Mouse (Mus musculus): ENCODE measurements at regions not wholly inside any gene's neighbourhood (a gene's known extent, or its start where the extent isn't known, plus 50 kb on each side); places are given as distances from the start of the nearest gene placed in this dataset.

DNA sequence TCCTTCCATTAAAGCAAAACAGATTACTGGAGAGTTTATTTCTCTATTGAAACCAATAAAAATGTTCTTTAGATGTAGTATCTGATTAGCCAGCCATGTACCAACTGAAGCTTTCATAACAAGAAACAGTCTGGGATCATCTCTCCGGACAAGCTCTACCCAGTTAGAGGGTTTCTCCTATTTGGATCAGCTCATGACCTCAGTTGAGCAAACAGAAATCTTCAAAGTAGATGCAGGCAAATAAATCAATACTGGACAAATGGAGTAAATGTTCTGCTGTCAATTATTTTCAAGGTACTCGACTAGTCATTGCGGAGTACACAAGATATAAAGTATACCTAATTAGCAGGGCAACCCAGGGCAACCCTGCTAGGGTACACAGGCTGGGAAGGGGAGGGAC, 67.4 kb downstream of the Avpr1a start:
- in situ Hi-C loops (cut with MboI; ENCODE audit: unreplicated experiment in 2 of 2) = no loop called here

DNA sequence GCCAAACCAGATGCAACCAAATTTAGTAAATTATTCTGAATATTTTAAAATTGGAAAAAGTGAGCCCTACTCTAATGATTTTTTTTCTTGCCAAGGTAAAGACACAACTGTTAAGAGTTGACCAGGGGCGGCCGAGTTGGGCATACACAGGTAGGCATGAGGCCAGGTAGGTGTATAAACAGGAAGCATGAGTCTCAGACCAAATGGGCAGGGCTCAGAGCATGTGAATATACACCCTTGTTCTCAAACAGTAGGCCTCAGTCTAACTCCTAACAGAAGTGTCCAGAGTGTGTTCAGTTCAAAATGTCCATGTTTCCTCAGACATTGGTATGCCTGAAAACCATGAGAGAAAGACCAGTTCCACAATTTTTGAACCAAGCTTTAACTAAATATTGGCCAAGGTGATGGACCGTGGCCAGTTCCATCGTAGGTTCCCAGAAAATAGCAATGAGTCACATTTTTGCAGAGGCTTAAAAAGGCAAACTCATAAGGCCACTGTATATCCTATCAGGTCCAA, 71.0 kb downstream of the Avpr1a start:
- in situ Hi-C loops (cut with MboI; ENCODE audit: unreplicated experiment in 2 of 2) = no loop called here

DNA sequence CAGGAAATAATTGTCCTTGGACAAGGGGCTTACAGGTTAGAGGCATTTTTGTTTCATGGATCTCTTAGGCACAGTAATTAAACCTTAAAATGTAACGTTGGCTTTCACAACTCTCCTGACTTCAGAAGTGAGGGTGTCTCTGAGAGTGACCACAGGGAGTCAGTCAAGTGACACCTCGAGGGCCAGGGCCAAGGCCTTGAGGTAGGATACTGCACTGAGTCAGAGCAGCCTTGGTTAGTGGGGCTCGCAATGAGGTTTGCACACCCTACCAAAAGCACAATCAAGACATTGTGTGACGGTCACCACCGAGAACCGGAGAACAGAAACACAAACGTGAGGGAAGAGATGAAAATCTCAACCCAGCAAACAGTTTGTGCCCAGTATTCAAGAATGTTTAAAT, 71.7 kb downstream of the Avpr1a start:
- in situ Hi-C loops (cut with MboI; ENCODE audit: unreplicated experiment in 2 of 2) = loop anchor here in 1 of 2 experiments (10.0 kb wide), 1 partner anchor 885 kb away; no protein-coding TSS in a partner anchor

DNA sequence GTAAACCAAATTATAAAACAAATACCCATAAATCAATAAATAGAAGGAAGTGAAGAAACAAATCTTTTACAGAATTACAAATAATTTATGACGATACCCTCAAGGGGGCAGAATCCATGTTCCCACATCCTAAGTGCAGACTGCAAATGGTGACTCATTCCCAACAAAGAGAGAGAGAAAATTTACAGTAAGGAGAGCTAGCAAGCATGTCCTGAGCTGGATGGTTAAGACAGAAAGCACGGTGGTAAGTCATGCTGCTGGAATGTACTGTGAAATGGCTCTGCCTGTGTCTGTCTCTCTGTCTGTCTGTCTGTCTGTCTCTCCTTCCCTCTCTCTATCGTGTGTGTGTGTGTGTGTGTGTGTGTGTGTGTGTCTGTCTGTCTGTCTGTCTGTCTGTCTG, 74.3 kb downstream of the Avpr1a start:
- in situ Hi-C loops (cut with MboI; ENCODE audit: unreplicated experiment in 2 of 2) = loop anchor here in 1 of 2 experiments (10.0 kb wide), 1 partner anchor 888 kb away; no protein-coding TSS in a partner anchor

DNA sequence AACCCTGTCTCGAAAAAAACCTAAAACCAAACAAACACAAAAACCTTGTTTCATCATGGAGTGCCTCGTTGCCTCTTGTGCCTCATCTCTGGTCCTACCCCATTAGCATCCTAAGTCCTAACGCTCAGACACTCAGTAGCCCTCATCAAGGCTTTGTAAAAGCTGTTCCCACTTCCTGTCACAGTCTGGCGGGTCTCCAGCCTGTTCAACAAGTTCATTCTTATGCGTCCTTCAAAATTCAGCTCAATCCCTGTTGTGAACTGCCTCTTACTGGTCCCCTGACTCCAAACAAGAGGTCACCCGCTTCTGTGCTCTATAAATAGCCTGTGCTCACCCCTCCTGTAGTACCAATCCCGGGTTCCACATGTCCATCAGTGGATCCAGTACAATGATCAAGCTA, 77.1 kb downstream of the Avpr1a start:
- in situ Hi-C loops (cut with MboI; ENCODE audit: unreplicated experiment in 2 of 2) = loop anchor here (5.0 to 10.0 kb wide), 3 partner anchors 423 to 891 kb away; no protein-coding TSS in a partner anchor

DNA sequence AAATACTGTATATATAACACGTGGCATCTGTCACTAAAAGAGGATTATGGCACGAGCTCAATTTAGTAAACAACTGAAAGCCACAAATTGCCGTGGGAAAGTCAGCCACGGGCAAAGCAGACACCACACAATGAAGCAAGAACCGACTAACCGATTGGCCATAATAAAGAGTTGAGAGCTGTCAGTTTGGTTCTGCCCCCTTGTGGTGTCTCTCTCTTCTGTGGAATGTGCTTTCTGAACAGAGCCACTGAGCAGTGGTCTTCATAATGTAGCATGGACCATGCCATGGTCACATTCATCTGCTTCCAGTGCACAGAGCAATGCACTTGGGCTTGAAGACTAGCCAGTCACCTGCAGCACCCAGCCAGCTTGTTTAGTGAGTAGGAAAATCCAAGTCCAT, 77.5 kb downstream of the Avpr1a start:
- in situ Hi-C loops (cut with MboI; ENCODE audit: unreplicated experiment in 2 of 2) = loop anchor here (5.0 to 10.0 kb wide), 3 partner anchors 424 to 891 kb away; no protein-coding TSS in a partner anchor

DNA sequence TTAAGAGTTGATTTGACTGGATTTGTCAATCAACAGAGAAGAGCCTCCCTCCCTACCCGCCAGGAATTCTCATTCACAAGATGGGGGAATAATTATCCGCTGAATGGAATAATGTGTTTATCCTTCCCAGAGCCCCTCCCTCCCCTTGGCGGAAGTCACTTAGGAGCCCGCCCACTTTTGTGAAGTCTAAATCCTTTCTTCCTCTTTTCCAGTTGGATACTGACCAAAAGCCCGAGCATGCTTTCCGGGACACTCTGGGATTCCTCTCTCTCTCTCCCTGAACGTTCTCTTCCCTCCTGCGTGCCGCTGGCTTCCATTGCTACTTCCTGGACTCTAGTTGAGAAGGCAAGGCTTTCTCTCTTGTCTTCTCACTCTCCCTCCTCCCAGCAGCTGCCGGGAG, 79.9 kb downstream of the Avpr1a start:
- in situ Hi-C loops (cut with MboI; ENCODE audit: unreplicated experiment in 2 of 2) = loop anchor here (5.0 to 10.0 kb wide), 3 partner anchors 426 to 893 kb away; no protein-coding TSS in a partner anchor

DNA sequence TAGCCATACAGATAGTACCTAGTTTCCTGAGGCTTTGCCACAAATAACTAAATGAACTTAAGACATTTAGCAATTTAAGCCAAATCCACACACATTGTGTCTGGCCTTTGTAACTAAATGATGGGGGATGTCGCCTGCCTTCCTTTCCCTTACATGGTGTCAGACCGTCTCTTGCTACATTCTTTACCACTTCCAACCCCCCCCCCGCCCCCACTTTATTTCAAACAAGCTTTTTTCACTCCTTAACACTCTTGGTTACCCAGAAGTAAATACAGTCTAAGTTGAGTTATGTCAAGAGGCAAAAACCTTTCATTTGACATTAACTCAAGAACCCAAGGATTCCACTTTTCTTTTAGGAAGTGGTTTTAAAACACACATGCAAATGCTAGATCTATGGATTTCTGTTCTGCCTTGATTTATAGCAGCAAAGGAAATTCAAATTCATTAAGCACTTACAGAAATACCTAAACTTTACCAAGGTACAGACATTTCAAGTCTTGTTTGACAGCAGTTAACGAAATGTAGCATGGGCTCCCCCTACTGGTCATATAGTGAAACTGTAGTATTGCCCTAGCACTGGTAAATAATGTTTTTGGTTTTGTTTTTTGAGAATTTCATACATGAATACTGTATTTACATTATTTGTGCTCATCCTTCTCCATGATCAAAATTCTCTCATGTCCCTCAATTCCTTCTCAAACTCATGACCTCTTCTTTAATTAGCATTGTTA, 80.8 kb downstream of the Avpr1a start:
- in situ Hi-C loops (cut with MboI; ENCODE audit: unreplicated experiment in 2 of 2) = loop anchor here (5.0 to 10.0 kb wide), 3 partner anchors 427 to 894 kb away; no protein-coding TSS in a partner anchor

DNA sequence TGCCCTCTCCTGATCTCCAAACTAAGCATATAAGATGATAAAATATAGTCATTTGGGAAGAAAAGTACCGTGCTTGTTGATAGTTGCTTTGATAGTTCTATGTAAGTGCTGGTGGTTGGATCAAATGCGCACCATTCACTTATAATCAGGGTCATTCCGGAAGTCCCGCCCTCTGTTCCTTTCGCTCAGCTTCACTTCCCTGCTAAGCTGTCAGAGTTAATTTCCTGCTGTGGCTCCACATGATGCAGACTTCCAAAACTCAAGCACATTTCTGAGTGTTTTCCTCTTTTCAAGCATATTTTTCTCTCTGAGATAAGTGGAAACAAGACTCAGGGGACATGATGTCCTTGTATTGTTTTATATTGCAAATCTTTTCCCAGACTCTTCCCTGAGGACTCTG, 86.4 kb downstream of the Avpr1a start:
- in situ Hi-C loops (cut with MboI; ENCODE audit: unreplicated experiment in 2 of 2) = loop anchor here in 1 of 2 experiments (5.0 kb wide), 1 partner anchor 432 kb away; no protein-coding TSS in a partner anchor

DNA sequence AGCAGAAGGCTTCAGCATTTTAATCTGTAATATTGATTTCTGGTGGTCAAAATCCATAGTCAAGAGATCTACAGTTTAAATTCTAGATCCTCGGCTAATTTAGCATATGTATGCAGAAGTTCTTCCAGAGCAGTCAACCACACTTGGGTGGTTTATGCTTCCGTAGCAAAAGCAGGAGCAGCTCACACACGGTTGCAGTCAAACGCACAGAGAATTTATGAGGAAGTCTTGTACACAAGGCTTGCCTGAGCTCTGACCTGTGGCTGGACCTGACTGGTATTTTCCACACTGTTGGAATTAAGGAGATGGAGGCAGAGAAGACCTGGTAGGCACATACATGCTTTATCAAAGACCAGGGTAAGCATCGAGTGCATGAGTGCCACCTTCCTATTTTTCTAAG, 86.8 kb downstream of the Avpr1a start:
- in situ Hi-C loops (cut with MboI; ENCODE audit: unreplicated experiment in 2 of 2) = no loop called here

DNA sequence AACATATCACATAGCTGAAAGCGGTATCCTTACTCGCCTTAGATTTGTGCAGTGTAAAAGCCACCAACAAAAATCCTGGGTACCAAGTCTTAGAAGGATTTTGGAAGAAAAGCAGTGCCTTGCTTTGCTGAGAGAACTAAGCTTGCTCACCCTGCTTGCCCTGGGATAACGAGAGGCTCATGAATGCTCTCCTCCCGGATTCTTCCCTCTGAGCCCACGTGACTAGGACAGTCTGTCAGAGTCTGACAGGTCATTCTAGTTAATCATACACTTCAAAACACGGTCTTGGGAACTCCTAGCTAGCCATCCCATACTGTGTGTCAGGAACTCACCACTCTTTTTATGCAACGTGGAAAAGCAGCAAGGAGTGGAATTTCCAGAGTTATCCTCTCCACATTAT, 91.4 kb downstream of the Avpr1a start:
- in situ Hi-C loops (cut with MboI; ENCODE audit: unreplicated experiment in 2 of 2) = no loop called here

DNA sequence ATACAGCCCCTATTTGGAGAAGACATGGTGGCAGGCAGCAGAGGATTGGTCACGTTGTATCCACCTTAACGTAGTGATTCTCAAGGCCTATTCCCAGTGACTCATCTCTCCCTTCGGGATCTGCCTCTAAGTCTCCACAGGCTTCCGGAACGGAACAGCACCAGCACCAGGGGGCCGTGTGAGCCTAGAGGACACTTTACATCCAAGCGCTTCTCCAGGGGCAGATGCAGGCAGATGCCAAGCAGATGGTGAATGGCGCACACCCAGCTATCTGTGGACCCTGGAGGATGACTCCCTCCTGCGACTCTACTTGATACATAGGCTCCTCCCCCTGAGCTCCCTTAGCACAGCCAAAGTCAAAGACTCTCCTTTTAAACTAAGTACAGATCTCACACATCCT, 94.3 kb downstream of the Avpr1a start:
- in situ Hi-C loops (cut with MboI; ENCODE audit: unreplicated experiment in 2 of 2) = no loop called here

DNA sequence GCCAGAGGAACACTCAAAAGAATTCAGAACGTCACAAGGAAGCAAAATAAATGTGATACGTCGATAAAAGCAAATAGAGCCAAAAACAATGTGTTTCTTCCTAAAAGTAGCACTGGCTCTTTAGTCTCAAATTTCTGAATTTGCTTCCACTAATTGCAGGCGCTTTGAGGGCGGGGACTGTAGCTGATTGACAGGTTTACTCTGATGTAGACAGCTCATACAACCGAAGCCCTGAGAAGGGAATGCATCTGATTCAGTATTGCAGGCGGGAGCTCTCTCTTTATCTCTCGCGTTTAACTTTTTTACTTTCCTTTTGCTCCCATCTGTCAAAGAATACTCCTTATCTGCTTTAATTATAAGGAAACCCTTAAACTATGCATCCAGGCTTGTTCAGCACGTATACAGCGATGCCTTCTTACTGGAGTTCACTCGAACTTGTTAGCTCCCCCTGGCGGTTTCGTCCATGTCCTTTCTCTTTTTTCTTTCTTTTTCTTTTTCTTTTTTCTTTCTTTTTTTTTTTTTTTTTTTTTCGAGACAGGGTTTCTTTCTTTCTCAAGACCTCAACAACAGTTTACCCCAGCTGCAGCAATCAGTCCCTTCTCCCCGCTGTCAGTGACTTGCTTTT, 95.9 kb downstream of the Avpr1a start:
- in situ Hi-C loops (cut with MboI; ENCODE audit: unreplicated experiment in 2 of 2) = no loop called here

DNA sequence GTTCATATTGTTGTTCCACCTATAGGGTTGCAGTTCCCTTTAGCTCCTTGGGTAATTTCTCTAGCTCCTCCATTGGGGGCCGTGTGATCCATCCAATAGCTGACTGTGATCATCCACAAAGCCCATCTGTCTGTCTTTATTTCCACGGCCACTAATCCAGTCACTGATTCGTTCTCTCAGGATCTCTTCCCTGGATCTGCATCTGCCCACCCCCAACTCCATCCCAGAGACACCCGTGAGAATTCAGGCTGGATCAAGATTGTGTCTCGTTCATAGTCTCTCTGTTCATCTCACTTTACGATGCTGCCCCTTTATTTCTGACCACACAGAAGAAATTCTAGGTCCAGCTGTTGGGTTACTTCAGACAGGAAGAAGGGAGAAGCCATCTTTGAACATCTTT, 96.7 kb downstream of the Avpr1a start:
- in situ Hi-C loops (cut with MboI; ENCODE audit: unreplicated experiment in 2 of 2) = no loop called here

DNA sequence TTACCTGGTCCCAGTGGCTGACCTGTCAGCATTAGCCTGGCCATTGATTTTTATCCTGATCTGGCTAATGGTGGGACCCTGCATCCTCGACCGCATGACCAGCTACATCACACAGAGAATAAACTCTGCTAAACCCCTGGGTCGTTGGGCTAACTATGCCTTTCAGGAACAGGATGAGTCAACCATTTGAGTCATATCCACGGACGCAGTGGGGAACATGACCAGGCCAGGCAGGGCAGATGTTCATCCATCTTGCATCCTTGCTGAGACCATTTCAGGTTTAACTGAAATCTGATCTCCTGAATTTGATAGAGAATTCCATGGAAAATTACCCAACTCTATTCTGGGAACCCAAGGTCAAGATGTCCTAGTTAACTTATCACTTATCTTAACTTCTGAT, 103.3 kb downstream of the Avpr1a start:
- in situ Hi-C loops (cut with MboI; ENCODE audit: unreplicated experiment in 2 of 2) = loop anchor here (5.0 to 25.0 kb wide), 6 partner anchors 251 to 711 kb away; partner anchors contain the start of gene Fam19a2 (in 1 of the 2)

DNA sequence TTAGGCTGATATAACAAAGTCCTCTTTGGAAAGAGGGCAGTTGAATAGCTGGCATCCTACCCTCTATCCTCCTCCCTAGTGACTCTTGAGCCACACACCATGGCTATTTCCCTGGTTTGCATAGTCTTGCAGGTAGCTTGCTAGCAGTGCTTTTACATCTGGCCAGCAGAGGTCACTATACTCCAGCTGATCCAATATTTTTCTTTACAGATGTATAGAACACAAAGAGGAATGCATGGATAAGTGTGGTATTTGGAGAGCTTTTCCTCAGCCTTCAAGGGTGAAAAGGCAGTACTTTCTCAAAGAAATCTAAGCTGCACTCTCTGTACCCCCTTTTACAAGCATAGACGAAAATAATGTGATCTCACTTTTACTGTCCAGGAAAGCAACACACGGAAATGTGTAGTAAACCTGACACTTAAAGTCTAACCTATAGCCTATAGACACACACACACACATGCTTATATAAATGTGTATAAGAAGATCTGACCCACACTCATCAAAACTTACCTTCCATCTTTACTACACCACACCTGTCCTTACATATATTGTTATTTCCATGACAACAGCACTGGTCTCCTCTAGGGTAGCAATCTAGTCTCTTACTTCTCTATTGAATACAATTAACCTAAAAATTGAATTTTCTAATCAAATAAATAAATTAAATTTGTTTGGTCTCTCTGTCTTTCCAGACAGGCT, 105.0 kb downstream of the Avpr1a start:
- in situ Hi-C loops (cut with MboI; ENCODE audit: unreplicated experiment in 2 of 2) = loop anchor here (5.0 to 25.0 kb wide), 6 partner anchors 249 to 709 kb away; partner anchors contain the start of gene Fam19a2 (in 1 of the 2)

DNA sequence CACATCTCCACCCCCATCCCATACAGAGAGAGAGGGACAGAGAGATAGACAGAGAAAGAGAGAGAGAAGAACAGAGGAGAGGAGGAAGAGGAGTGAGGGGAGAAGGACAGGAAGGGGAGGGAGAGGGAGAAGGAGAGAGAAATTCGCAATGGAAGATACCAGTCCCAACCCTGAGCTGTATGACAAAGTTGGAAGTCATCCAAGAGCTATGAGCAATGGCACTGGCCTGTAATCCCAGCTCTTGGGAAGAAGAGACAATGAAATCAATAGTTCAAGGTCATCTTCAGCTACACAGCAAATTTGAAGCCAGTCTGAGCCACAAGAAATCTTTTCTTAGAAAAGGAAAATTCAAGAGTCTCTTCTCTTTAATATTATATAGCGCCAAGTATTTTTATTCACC, 105.6 kb downstream of the Avpr1a start:
- in situ Hi-C loops (cut with MboI; ENCODE audit: unreplicated experiment in 2 of 2) = loop anchor here (5.0 to 25.0 kb wide), 6 partner anchors 248 to 708 kb away; partner anchors contain the start of gene Fam19a2 (in 1 of the 2)

DNA sequence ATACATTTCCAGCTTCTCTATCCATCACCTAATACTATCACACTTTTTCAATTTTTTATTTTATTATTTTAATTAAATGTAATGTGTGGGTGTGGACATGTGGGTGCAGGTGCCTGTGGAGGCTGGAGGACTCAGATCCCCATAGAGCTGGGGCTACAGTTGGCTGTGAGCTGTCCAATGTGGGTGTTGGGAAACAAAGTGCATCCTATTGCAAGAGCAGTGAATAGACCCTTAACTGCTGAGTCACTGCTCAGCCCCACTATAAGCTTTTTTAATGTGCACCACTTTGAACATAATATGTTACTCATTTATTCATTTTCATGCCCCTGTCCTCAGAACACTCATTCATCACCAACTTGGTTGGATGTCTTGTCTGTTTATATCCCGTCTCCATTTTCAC, 110.4 kb downstream of the Avpr1a start:
- in situ Hi-C loops (cut with MboI; ENCODE audit: unreplicated experiment in 2 of 2) = loop anchor here (10.0 to 25.0 kb wide), 3 partner anchors 446 to 704 kb away; partner anchors contain the start of gene Fam19a2 (in 1 of the 2)

DNA sequence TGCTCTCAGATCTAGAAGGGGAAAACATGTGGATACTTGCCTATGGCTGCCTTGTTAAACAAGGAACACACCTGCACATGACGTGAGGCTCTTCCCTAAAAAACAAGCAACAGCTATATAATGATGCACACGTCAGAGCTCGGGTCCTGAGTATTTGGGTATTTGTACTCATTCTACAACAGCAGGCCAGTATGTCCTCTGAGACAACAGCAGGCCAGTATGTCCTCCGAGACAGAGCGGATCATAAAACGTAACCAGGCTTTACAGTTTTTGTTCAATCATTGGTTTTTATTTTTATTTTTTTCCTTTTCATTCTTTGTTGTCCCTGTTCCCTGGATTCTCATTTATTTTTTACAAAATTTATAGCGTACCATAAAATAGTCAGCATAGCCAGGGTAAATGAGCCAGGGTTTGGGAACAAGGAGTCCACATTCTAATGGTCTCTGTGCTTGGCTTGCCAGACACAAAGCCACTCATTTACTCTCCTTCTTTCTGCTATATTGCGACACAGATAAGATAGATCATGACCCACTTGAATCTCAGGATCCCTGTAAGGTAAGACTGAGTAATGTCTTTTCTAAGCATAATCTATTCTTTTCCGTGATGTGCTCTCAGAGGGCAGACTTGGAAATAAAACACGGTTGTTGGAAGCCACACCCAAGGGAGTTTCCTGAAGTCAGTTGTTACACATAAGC, 111.8 kb downstream of the Avpr1a start:
- in situ Hi-C loops (cut with MboI; ENCODE audit: unreplicated experiment in 2 of 2) = loop anchor here in 1 of 2 experiments (25.0 kb wide), 1 partner anchor 702 kb away; the partner anchor contains the start of gene Fam19a2

DNA sequence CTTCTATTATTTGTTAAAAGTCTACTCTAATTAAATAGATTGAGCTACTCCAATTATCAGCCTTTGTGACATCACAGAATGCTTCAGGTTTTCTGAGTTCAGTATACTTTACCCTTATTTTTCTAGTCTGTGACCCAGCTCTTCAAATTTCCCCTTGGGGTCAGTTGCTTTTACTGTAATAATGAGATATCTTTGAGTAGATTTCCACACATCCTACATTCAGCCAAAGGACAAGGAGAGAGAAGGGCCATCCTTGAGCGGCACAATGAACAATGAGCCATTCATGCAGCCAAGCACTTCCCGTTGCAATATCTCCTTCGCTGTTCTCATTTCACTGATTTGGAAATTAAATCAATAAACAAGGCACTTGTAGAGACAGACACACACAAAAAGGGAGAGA, 113.6 kb downstream of the Avpr1a start:
- in situ Hi-C loops (cut with MboI; ENCODE audit: unreplicated experiment in 2 of 2) = loop anchor here in 1 of 2 experiments (25.0 kb wide), 1 partner anchor 700 kb away; the partner anchor contains the start of gene Fam19a2

All from v-Abl transformed pro-B cells (cell line).